Mouse (Mus musculus) adrenal gland, adult 2 months (tissue): ENCODE measurements around the gene Pmepa1. TPM values are rescaled to one million over a fixed set of nuclear protein-coding genes. Genes with fewer than 3 reads are reported as not detected.
A peak's percentile ranks its signal among the peaks of the same experiment; 100 is the strongest.

Source experiments
- DNase-seq: peaks from one replicate; pipeline ENCODE4 v3.0.0; 2021
- polyA plus RNA-seq: library from polyadenylated mRNA; depleted of rRNA; stranded (reverse); fragments of >200 nt; gene quantifications from 2 replicates; pipeline ENCODE4 v1.2.3, GENCODE M21; 2012
- total RNA-seq, 2 experiments: library from RNA; stranded (reverse); gene quantifications; 2 replicates each; pipeline ENCODE4 v1.2.3; 2021

The Pmepa1 gene
- total and polyA plus RNA-seq, 3 experiments = 67.5 to 91.4 (median 90.3) TPM

GRCm38 (mm10) chr2:173276859-173277258 is 526 bp upstream of the Pmepa1 start:
- DNase-seq = no peak

DNA sequence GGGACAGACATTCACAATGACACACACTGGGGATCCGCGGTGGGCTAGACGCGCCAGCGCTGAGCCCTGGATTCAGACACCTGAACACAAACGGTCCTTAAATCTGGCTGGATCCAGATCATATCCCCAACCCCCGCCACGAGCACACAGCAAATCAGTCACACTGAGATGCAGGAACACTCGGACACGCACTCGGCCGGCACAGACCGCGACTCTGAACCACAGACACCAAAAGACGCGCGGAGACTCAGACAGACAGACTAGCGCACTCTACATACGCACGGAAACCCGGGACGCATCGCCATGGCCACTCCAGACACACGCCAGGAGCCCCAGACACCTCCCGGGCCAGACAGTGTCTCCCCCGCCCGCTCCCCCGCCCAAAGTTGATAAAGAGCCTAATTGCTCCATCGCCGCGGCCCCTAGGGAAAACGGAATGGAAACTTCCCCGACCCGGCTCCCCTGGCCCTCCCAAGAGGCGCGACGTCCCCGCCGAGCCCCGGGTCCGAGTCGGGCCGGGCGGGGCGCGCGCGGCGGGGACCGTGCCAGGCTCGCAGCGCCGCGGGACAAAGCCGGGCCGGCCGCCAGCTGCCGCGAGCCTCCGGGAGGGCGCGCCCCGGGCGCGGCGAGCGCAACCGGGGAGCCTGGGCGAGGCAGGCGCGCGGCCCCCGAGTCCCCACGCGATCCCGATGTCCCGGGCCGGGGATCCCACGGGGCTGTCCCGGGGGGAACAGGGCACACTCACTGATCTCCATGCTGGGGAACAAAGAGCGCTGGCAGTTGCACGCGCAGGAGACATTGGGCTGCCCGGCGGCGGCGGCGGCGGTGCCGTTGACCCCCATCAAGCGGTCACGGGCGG is 761 bp downstream of the Pmepa1 start:
- DNase-seq = peak; percentile 80

GRCm38 (mm10) chr2:173274428-173275342 is 1.6 kb downstream of the Pmepa1 start:
- no peak for DNase-seq

DNA sequence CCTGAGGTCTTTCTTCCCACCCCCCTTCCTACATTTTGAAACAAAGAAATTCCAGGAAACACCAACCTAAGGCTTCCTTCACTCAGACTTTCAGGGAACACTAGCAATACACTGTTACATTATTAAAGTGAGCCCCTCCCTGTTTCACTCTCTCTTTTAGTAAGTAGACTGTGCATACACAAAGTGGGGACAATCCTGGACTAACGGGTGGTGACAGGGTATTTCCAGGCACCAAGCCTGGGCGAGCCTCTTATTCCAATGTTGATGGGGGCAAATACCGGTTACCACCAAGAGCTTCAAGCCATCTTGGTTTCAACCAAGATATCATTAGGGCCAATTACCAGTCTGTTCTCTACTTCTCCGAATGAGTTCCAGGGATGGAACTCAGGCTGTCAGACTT is 2.4 kb downstream of the Pmepa1 start:
- no peak for DNase-seq

DNA sequence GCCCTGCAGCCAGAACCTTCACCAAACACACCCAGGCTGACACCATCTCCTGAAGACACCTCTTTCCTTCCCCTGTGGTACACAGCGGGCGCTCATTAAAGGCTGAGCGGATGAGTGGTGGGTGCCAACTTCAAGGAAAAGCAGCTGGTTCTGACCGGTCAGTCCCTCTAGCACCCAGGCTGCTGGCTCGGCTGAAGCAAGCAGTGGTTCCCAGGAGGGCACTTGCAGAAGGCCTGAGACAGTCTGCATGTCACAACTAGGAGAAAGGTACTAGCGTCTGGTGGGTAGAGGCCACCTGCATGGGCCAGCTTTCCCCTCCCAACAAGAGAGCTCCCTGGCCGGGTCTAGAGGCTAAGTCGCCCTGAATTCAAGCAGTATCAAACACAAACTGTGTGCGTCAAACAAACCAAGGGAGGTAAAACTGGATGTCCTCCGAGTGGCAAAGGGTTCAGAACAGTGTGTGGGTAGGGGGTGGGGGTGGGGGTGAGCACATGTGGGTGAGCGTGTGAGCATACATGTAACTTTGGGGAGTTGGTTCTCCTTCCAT is 3.9 kb downstream of the Pmepa1 start:
- peak; percentile 39 for DNase-seq

DNA sequence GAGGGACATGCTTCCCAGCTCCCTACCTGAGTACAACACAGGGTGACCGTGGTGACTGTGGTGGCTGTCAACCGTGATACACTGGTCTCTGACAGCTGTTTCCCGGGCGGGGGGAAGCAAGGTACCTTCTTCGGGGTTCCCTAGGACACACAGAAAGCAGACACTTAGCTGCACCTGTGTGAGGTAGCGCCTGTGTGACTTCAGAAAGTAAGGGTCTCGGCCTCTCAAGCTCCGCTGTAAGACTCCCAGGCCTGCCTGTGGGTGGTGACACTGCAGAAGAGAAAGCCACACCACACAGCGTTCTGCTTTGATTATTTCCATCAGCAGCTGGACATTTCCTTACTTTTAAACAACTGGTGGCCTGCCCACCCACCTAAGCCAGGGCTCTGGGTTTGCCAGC is 4.8 kb downstream of the Pmepa1 start:
- DNase-seq = no peak

- DNase-seq = no peak
These were observed 5.6 kb downstream of the Pmepa1 start for GRCm38 (mm10) chr2:173270601-173271248.

- DNase-seq = no peak
These were observed 6.1 kb downstream of the Pmepa1 start for GRCm38 (mm10) chr2:173270196-173270595.

GRCm38 (mm10) chr2:173267562-173267961 is 8.8 kb downstream of the Pmepa1 start:
- DNase-seq = no peak

- no peak for DNase-seq
These were observed 9.8 kb downstream of the Pmepa1 start for GRCm38 (mm10) chr2:173266349-173267112.

GRCm38 (mm10) chr2:173265468-173266265 is 10.7 kb downstream of the Pmepa1 start:
- DNase-seq = no peak

DNA sequence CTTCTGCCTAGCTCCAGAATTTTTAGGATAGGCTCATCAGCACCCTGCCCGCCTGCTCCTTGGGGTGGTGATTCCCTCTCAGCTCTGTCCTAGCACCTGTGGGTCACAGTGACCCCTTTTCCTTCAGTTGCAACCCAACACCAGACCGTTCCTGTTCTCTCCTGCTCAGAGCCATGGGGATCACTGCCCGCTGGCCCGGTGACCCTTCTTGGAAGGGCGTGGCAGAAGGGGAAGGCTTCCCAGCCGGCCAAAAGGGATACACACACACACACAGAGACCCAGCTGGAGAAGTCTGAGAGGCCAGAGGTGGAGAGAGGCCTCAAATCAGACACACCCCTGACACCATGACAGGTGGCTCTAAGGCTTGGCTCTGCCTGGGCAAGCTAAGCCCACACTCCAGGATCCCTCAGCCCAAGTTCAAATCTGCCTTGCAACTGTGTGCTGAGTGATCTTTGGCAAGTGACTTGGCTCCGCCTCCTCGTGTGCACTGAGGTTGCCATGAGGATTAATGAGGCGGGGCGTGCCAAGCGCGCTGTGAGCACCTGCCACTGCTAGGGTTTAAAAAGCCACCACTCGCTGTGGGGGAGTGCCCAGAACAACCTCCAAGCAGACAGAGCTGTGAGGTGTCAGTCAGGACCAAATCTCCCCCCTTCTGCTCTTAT is 11.7 kb downstream of the Pmepa1 start:
- peak; percentile 29 for DNase-seq

- DNase-seq = peak; percentile 48
These were observed 12.6 kb downstream of the Pmepa1 start for GRCm38 (mm10) chr2:173263636-173264330.

GRCm38 (mm10) chr2:173261497-173261896 is 14.8 kb downstream of the Pmepa1 start:
- peak; percentile 34 for DNase-seq

DNA sequence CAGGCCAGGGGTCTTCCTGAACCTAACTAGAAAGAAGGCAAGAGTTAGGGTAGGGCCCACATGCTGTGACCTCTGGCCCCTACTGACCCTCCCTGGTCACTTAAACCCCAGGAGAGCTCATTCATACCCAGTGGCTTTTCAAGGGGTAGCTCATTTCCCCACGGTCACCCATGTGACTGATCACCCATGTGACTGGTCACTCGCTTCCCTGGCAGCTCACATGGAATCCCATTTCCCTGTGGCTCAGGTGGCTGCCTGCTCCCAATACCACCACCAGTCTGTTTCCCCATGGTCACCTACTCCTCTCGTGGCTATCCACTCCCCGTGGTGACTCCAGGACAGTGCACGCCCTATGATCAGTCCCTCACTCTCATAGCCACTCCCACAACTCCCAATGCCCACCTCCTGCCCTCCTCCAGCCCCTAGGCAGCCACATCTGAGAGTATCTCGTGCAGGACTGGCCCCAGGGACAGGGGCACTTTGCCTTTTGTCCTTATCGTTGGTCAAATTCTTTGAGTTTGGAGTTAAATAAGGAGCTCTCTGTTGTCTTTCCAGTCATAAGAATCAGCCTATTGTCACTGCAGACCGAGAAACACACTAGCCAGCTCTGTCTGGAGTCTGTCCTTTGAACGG is 17.8 kb downstream of the Pmepa1 start:
- DNase-seq = no peak

- peak; percentile 80 for DNase-seq
These were observed 18.7 kb downstream of the Pmepa1 start for GRCm38 (mm10) chr2:173257610-173258009.

DNA sequence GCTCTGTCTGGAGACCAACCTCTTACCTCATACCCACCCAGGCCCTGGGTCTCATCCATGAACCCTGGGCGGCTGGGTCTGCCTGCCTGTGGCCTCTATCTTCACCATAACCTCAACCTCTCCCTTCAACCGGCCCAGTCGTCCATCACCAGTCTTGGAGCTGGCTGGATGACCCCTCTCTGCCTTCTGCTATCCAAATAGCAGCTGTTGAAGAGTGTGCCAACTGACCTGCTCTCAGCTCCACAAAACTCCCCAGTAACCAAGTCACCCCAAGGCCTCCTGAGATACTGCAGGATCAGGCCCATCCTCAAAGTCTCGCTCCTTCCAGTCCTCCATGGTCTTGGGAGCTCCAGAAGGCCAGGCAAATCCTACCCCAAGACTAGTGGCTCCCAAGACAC is 19.8 kb downstream of the Pmepa1 start:
- no peak for DNase-seq

GRCm38 (mm10) chr2:173255810-173256551 is 20.4 kb downstream of the Pmepa1 start:
- DNase-seq = no peak
